Mouse (Mus musculus): ENCODE data around the gene Ppm1g.

The Ppm1g gene

GRCm38 (mm10) chr5:31220448-31221303 lies at the start of gene Ppm1g:
Gene Ppm1g, minus strand, starts transcription at chr5:31220687.
- DNase-seq (ENCODE audit: low spot score in 2 of 2): peak; percentile 95 to 96

GRCm38 (mm10) chr5:31267686-31268085 lies 47.2 kb upstream of the Ppm1g start:
- no peak for DNase-seq (ENCODE audit: low spot score in 2 of 2)

GRCm38 (mm10) chr5:31266101-31266500 lies 45.6 kb upstream of the Ppm1g start:
- DNase-seq (ENCODE audit: low spot score in 2 of 2): no peak

GRCm38 (mm10) chr5:31257616-31258015 lies 37.1 kb upstream of the Ppm1g start:
- DNase-seq (ENCODE audit: low spot score in 2 of 2): no peak

GRCm38 (mm10) chr5:31255971-31256370 lies 35.5 kb upstream of the Ppm1g start:
- DNase-seq (ENCODE audit: low spot score in 2 of 2): no peak

GRCm38 (mm10) chr5:31255381-31255780 lies 34.9 kb upstream of the Ppm1g start:
- DNase-seq (ENCODE audit: low spot score in 2 of 2): no peak

GRCm38 (mm10) chr5:31254901-31255300 lies 34.4 kb upstream of the Ppm1g start:
- no peak for DNase-seq (ENCODE audit: low spot score in 2 of 2)

GRCm38 (mm10) chr5:31254452-31254851 lies 34.0 kb upstream of the Ppm1g start:
- DNase-seq (ENCODE audit: low spot score in 2 of 2): no peak

GRCm38 (mm10) chr5:31253806-31254205 lies 33.3 kb upstream of the Ppm1g start:
- no peak for DNase-seq (ENCODE audit: low spot score in 2 of 2)

- no peak for DNase-seq (ENCODE audit: low spot score in 2 of 2)
These were observed 32.5 kb upstream of the Ppm1g start for GRCm38 (mm10) chr5:31252795-31253545.

- DNase-seq (ENCODE audit: low spot score in 2 of 2): no peak
These were observed 31.7 kb upstream of the Ppm1g start for GRCm38 (mm10) chr5:31252151-31252550.

- no peak for DNase-seq (ENCODE audit: low spot score in 2 of 2)
These were observed 31.1 kb upstream of the Ppm1g start, which contains the start of gene Krtcap3 for GRCm38 (mm10) chr5:31251541-31252101. Gene Krtcap3, plus strand, starts transcription at chr5:31251691.

GRCm38 (mm10) chr5:31250716-31251115 lies 30.2 kb upstream of the Ppm1g start:
- DNase-seq (ENCODE audit: low spot score in 2 of 2): no peak

- DNase-seq (ENCODE audit: low spot score in 2 of 2): no peak
These were observed 21.7 kb upstream of the Ppm1g start for GRCm38 (mm10) chr5:31242191-31242590.

- DNase-seq (ENCODE audit: low spot score in 2 of 2): no peak
These were observed 21.1 kb upstream of the Ppm1g start for GRCm38 (mm10) chr5:31241522-31242034.

GRCm38 (mm10) chr5:31240637-31241521 lies 20.4 kb upstream of the Ppm1g start, which contains the start of the genes Nrbp1 and Gm9970:
Gene Nrbp1, plus strand, starts transcription at chr5:31240864.
Gene Gm9970, minus strand, starts transcription at chr5:31241232.
- DNase-seq (ENCODE audit: low spot score in 2 of 2): peak; percentile 94 to 96

GRCm38 (mm10) chr5:31226641-31227040 lies 6.2 kb upstream of the Ppm1g start:
- no peak for DNase-seq (ENCODE audit: low spot score in 2 of 2)

- no peak for DNase-seq (ENCODE audit: low spot score in 2 of 2)
These were observed 2.2 kb upstream of the Ppm1g start for GRCm38 (mm10) chr5:31222696-31223095.

- DNase-seq (ENCODE audit: low spot score in 2 of 2): no peak
These were observed 938 bp upstream of the Ppm1g start for GRCm38 (mm10) chr5:31221304-31221945.

- DNase-seq (ENCODE audit: low spot score in 2 of 2): peak; percentile 41 to 57
These were observed 508 bp downstream of the Ppm1g start for GRCm38 (mm10) chr5:31219911-31220447.

Data from frontal cortex, postnatal 36 days (tissue).